Mouse (Mus musculus): ENCODE measurements at regions not wholly inside any gene's neighbourhood (a gene's known extent, or its start where the extent isn't known, plus 50 kb on each side); places are given as distances from the start of the nearest gene placed in this dataset.

DNA sequence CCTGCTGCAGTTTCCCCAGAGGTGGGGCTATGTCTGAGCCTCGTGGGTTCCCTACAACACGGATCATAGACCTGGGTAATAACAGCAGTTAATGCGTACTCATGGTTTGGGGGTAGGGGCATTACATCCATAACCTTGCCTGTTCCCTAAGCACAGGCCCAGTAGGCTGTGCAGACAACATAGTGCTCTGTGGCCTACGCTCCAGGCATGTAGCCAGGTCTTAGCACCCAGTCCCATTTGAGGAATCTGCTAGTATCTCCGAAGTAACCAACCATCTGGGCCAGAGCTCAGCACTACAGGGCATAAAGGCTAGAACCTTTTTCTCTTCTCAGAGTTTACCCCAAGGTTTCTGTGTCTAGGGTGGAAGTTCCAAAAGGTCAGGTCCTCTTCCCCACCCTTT, 111.4 kb upstream of the Gli2 start:
- TF ChIP-seq POLR2A (IDR thresholded peaks at IDR 0.05; ENCODE audit: low read depth, low read length) (no peak), CTCF (IDR thresholded peaks at IDR 0.05; ENCODE audit: extremely low read depth, insufficient read length, insufficient replicate concordance, low read depth, low read length) (no peak)
